Mouse (Mus musculus): ENCODE data around the gene Cphx3.
"Not testable (repeated sequence)": the region's sequence is repeated elsewhere in the genome, so short reads cannot be mapped to it uniquely, and the experiment has no call there.

DNA sequence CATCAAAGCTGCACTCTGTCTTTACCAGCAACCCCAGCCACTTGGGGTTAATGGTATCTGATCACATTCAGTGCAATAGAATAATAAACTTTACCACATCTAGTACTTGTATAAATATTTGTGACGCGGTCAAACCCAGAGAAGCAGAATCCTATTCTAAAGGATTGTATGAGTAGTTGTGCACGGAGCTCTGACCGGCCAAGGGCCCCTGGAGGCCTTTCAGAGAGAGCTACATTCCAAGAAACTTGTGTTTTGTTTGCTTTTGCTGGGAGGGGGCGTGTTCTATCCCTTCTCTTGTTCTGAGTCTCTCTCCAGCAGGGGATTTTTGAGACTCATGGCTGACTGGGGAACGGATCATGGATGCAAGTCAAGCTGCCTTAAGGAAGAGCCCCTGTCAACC lies 92.9 kb downstream of the Cphx3 start:
- not testable (repeated sequence) for TF ChIP-seq GATA1 (IDR thresholded peaks at IDR 0.05; ENCODE audit: borderline replicate concordance, low read length); FLI1 (IDR thresholded peaks at IDR 0.05; ENCODE audit: low read length)
